Mouse (Mus musculus) lung, adult 2 months (tissue): ENCODE data around the gene Cryzl1. TPM values are rescaled to one million over a fixed set of nuclear protein-coding genes. Genes with fewer than 3 reads are reported as not detected.
"Not testable (repeated sequence)": the region's sequence is repeated elsewhere in the genome, so short reads cannot be mapped to it uniquely, and the experiment has no call there.

Experiments
- DNase-seq: peaks from one replicate; pipeline ENCODE4 v3.0.0; 2022
- H3K4me1 ChIP-seq: fragments of 200-500 bp; 2 replicates; pipeline ENCODE4 v1.6.1; 2011; ENCODE audit warnings: low read length; ENCODE audit not compliant: control insufficient read depth, insufficient read depth
- H3K4me3 ChIP-seq: fragments of 200-500 bp; replicated peaks from 2 replicates; pipeline ENCODE3; 2011; ENCODE audit warnings: low read depth, mild to moderate bottlenecking, control low read depth, low read length; ENCODE audit errors: extremely low read depth
- CTCF ChIP-seq: fragments of 200-500 bp; IDR thresholded peaks from 2 replicates; pipeline ENCODE4 v1.5.1; 2011; ENCODE audit warnings: mild to moderate bottlenecking, low read length, control low read depth; ENCODE audit not compliant: insufficient read depth
- POLR2A ChIP-seq: fragments of 200-500 bp; IDR thresholded peaks from 2 replicates; pipeline ENCODE4 v1.6.1; 2011; ENCODE audit warnings: low read depth, mild to moderate bottlenecking, control low read depth, low read length, borderline replicate concordance; ENCODE audit errors: extremely low read depth
- WGBS: fragments of 180-500 bp; shearing (Covaris S2); methylation state at CpG from one replicate; pipeline ENCODE4 v1.1.7; 2018; 5-methylcytosine and 5-hydroxymethylcytosine counted together
- polyA plus RNA-seq: library from polyadenylated mRNA; depleted of rRNA; stranded (reverse); fragments of >200 nt; gene quantifications from 2 replicates; pipeline ENCODE4 v1.2.3, GENCODE M21; 2012; rRNA removed

Cryzl1 gene
- polyA plus RNA-seq, 1 experiment: 29.8 TPM

GRCm38 (mm10) chr16:91647461-91648219 is 81.1 kb downstream of the Cryzl1 start, which contains the start of gene Son:
Gene Son (plus strand): TSS chr16:91647506.
- peak; percentile 97 for TF ChIP-seq POLR2A
- TF ChIP-seq CTCF: no peak
- WGBS: under 1% methylated on average over 70 of the region's 70 CpGs

GRCm38 (mm10) chr16:91646681-91647419 is 81.9 kb downstream of the Cryzl1 start, which contains the start of gene Gart:
Gene Gart (minus strand): TSS chr16:91646952.
- H3K4me1 ChIP-seq: no peaks in the 10 kb centered on the region
- peak; percentile 93 for DNase-seq
- H3K4me3 ChIP-seq: peak within 1 kb of the TSS; percentile 98
- under 1% methylated on average over 58 of the region's 59 CpGs for WGBS
- TF ChIP-seq POLR2A (peak; percentile 99), CTCF (no peak)

More at GRCm38 (mm10) chr16:91647461-91648219, 81.1 kb downstream of the Cryzl1 start, which contains the start of gene Son:
- DNase-seq: peak; percentile 93
- Histone ChIP-seq H3K4me1 (no peaks in the 10 kb centered on the region), H3K4me3 (peak within 1 kb of the TSS; percentile 98)

DNA sequence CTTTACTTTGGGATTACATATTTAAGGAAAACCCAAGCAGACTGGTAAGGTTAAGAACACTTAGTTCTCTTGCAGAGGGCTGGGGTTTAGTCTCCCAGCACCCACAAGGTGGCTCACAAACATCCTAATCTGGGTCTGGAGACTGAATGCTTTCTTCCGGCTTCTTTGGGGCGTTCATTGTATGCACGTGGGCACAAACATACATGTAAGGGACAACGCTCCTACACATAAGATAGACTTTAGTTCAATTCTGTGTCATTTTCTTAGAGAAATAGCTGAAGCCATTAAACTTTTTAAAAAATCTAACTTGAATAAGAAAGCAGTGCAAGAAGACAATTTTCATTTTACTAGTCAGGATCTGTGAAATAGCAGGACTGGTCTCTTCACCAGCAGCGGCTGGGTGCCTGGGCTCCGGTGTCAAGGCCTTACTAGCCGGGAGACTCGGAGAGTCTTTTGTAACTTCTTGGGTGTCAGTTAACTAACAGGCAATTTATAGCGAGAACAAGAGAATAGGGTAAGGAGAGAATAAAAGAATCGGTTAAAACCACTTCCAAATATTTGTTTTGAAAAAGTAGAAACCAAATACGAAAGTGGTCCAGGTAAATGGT is 82.7 kb downstream of the Cryzl1 start:
- Histone ChIP-seq H3K4me1 (no peaks in the 10 kb centered on the region), H3K4me3 (peak overlapping the region; percentile 98)
- TF ChIP-seq CTCF (no peak), POLR2A (no peak)
- 5% methylated on average over 11 of the region's 11 CpGs for WGBS
- no peak for DNase-seq

DNA sequence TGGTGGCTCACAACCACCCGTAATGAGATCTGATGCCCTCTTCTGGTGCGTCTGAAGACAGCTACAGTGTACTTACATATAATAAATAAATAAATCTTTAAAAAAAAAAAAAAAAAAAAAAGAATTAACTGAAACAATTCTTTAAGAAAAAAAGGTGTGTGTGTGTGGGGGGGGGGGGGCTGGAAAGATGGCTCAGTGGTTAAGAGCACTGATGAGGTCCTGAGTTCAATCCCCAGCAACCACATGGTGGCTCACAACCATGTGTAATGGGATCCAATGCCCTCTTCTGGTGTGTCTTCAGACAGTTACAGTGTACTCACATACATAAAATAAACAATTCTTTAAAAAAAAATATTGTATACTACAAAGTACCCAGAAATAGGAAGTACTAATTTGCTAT is 83.4 kb downstream of the Cryzl1 start:
- not testable (repeated sequence) for DNase-seq, H3K4me3 ChIP-seq, H3K4me1 ChIP-seq
- WGBS: 40% methylated on average over 1 of the region's 2 CpGs

GRCm38 (mm10) chr16:91644901-91645300 is 83.9 kb downstream of the Cryzl1 start:
- no peak for DNase-seq
- no peak for TF ChIP-seq CTCF
- no peak for TF ChIP-seq POLR2A
- Histone ChIP-seq H3K4me3 (no peak overlapping the region), H3K4me1 (no peaks in the 10 kb centered on the region)
- WGBS: 77% methylated on average over 2 of the region's 2 CpGs

DNA sequence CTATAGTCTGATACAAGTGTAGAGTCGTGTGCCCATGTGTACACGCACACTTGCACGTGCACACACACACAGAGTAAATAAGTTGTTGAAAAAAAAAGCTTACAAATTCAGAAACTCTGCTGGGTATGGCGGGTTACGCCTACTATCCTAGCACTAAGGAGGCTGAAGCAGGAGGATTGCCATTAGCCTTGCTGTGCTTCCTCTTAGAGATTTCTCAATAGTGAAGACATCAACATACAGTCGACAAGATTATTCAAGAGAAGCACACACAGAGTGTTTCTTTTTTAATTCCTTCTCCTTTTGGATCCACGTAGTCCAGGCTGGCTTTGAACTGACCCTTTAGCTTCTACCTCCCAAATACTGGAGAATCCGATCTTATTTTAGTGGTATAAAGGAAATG is 88.6 kb downstream of the Cryzl1 start:
- TF ChIP-seq POLR2A (no peak), CTCF (no peak)
- DNase-seq: no peak
- Histone ChIP-seq H3K4me3 (no peak overlapping the region), H3K4me1 (no peaks in the 10 kb centered on the region)
- 90% methylated on average over 8 of the region's 8 CpGs for WGBS

DNA sequence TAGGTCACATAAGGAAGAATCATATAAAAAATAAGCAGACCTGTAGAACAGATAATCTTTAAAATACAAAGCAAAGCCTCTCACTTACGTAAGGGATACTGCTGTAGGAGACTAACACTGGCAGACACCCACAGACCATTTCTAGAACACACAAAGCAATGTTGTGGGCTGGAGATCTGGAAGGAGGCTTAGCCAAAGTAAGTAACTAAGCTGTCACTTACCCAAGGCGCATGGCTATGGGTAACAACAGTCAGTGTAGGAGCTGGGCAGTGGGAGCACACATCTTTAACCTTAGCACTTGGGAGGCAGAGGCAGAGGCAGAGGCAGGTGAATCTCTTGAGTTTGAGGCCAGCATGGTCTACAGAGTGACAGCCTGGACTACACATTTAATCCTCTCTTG is 89.1 kb downstream of the Cryzl1 start:
- no peak for TF ChIP-seq CTCF
- TF ChIP-seq POLR2A: no peak
- no peak for DNase-seq
- Histone ChIP-seq H3K4me3 (no peak overlapping the region), H3K4me1 (no peaks in the 10 kb centered on the region)
- WGBS: 98% methylated on average over 2 of the region's 2 CpGs

Other genes starting within 250 kb of the Cryzl1 start
- gene Ifnar1, start 243.7 kb downstream of the Cryzl1 start, polyA plus RNA-seq: 25.0 and 29.7 TPM in 2 replicates
- gene Ifngr2, start 181.9 kb downstream of the Cryzl1 start, polyA plus RNA-seq: 32.4 and 37.9 TPM in 2 replicates
- gene Tmem50b, start 131.2 kb downstream of the Cryzl1 start, polyA plus RNA-seq: 87.2 and 111 TPM in 2 replicates
- 1.3 and 1.7 TPM in 2 replicates for gene Dnajc28, start 109.9 kb downstream of the Cryzl1 start, polyA plus RNA-seq
- gene Gart, start 82.0 kb downstream of the Cryzl1 start, polyA plus RNA-seq: 19.1 and 29.5 TPM in 2 replicates
- 144 and 200 TPM in 2 replicates for gene Son, start 81.5 kb downstream of the Cryzl1 start, polyA plus RNA-seq
- 5.5 and 6.6 TPM in 2 replicates for gene Donson, start 40.2 kb downstream of the Cryzl1 start, polyA plus RNA-seq
- 18.4 and 43.7 TPM in 2 replicates for gene Itsn1, start 306 bp upstream of the Cryzl1 start, polyA plus RNA-seq